Mouse (Mus musculus) lung, postnatal 0 days (tissue): Measurements from ENCODE around the gene Mef2c.

Source experiments
- CTCF ChIP-seq: IDR thresholded peaks from 2 replicates; pipeline ENCODE4 v1.5.1; 2016; ENCODE audit warnings: antibody characterized with exemption, mild to moderate bottlenecking
- EP300 ChIP-seq: IDR thresholded peaks from 2 replicates; pipeline ENCODE4 v1.6.1; 2016; ENCODE audit warnings: antibody characterized with exemption, mild to moderate bottlenecking, control low read depth

- TF ChIP-seq CTCF, result no peak
- no peak for TF ChIP-seq EP300
Observed at GRCm38 (mm10) chr13:83482087-83482486, 21.7 kb upstream of the Mef2c start.
